ENCODE assay signal across 12 mouse cellular contexts in genomic region chr19:55710841-55711240, GRCm38 (mm10).
"Had no signal": no experiment of that assay in that cellular context is flagged by ENCODE, and none has a peak within 500 bp of the region (broad histone marks: within the 10 kb centered on the region; RNA-seq: fewer than 3 reads in every experiment).

No protein-coding gene starts in this region.

- DNase-seq: retina, postnatal 1 day; right cerebral cortex, adult 18-20 months; right cerebral cortex, postnatal 14 days; right cerebral cortex, postnatal 25 days; right cerebral cortex, postnatal 4 days; spleen, adult 18-20 months; thymus, adult 18-20 months; thymus, adult 2 months; thymus, postnatal 14 days; thymus, postnatal 25 days; thymus, postnatal 36 days; thymus, postnatal 4 days had no signal
